Mouse (Mus musculus): Measurements from ENCODE around the gene Lhx5.

GRCm38 (mm10) chr5:120433135-120433760 is 1.7 kb downstream of the Lhx5 start:
- TF ChIP-seq POLR2A (IDR thresholded peaks at IDR 0.05; ENCODE audit: low read depth, low read length), result no peak
- TF ChIP-seq CTCF (IDR thresholded peaks at IDR 0.05; ENCODE audit: extremely low read depth, insufficient read depth, insufficient read length, insufficient replicate concordance), result no peak

Measured in spleen, adult 2 months (tissue).